Mouse (Mus musculus) hindbrain, postnatal 0 days (tissue): ENCODE results near the gene 9130213A22Rik. TPM values are rescaled to one million over a fixed set of nuclear protein-coding genes. Genes with fewer than 3 reads are reported as not detected.

Source experiments
- ATAC-seq: fragments of 200-750 bp; cut with Nextera tagmentation; 2 replicates; pipeline ENCODE4 v1.8.0; 2017; ENCODE audit warnings: mild to moderate bottlenecking, moderate TSS enrichment, moderate library complexity
- DNase-seq: peaks from one replicate; pipeline ENCODE4 v3.0.0-alpha.2; 2015; ENCODE audit warnings: low spot score
- H3K27ac ChIP-seq: fragments of 300-500 bp; sonication (generic); 2 replicates; pipeline ENCODE4 v1.5.1; 2014; ENCODE audit warnings: mild to moderate bottlenecking
- H3K27me3 ChIP-seq: fragments of 300-500 bp; sonication (generic); 2 replicates; pipeline ENCODE4 v1.6.1; 2014; ENCODE audit warnings: low read length, mixed read lengths; ENCODE audit not compliant: insufficient read depth
- H3K36me3 ChIP-seq: fragments of 300-500 bp; sonication (generic); 2 replicates; pipeline ENCODE4 v1.6.1; 2014; ENCODE audit warnings: low read length, mixed read lengths; ENCODE audit not compliant: insufficient read depth
- H3K4me1 ChIP-seq: fragments of 300-500 bp; sonication (generic); 2 replicates; pipeline ENCODE4 v1.6.1; 2014; ENCODE audit warnings: antibody characterized with exemption, low read length, mixed read lengths; ENCODE audit not compliant: insufficient read depth
- H3K4me2 ChIP-seq: fragments of 300-500 bp; sonication (generic); 2 replicates; pipeline ENCODE4 v1.6.1; 2014; ENCODE audit warnings: low read depth, mild to moderate bottlenecking, low read length, moderate library complexity, mixed read lengths
- H3K4me3 ChIP-seq: fragments of 300-500 bp; sonication (generic); 2 replicates; pipeline ENCODE4 v1.5.1; 2014; ENCODE audit warnings: low read length
- H3K9ac ChIP-seq: fragments of 300-500 bp; sonication (generic); replicated peaks from 2 replicates; pipeline ENCODE4 v1.6.1; 2014; ENCODE audit warnings: mild to moderate bottlenecking, low read length, moderate library complexity, mixed read lengths
- H3K9me3 ChIP-seq: fragments of 300-500 bp; sonication (generic); 2 replicates; pipeline ENCODE4 v1.6.1; 2016; ENCODE audit warnings: low read length, mixed read lengths
- CTCF ChIP-seq: IDR thresholded peaks from 2 replicates; pipeline ENCODE4 v1.5.1; 2016; ENCODE audit warnings: antibody characterized with exemption, control low read depth, low read depth
- WGBS: fragments of 180-500 bp; shearing (Covaris S2); extraction: QIAGEN DNeasy Blood & Tissue Kit; methylation state at CpG from one replicate; pipeline ENCODE4 v1.1.7; 2014; 5-methylcytosine and 5-hydroxymethylcytosine counted together
- polyA plus RNA-seq: library from polyadenylated mRNA; unstranded; fragments of >200 nt; fragmentation: Nextera tagmentation; extraction: Ambion mirVana; gene quantifications from 2 replicates; pipeline ENCODE4 v1.2.1, GENCODE M21; 2015
- total RNA-seq: library from RNA; depleted of rRNA; stranded (reverse); fragments of >200 nt; gene quantifications from 2 replicates; pipeline ENCODE4 v1.2.3, GENCODE M21; 2014

9130213A22Rik gene
- total and polyA plus RNA-seq, 2 experiments from 2014 or later: 1.0 to 1.2 TPM

DNA sequence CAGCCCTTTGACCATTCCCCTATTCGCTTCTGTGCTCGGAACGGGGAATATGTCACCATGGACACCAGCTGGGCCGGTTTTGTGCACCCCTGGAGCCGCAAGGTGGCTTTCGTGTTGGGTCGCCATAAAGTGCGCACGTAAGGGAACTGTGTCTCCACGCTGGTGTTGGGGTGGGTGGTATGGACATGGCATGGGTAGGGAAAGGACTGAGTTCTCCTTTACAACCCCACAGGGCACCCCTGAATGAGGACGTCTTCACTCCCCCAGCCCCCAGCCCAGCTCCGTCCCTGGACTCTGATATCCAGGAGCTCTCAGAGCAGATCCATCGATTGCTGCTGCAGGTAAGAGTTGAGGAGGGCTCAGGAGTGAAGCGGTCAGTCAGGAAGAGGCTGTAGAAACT lies 19.3 kb downstream of the 9130213A22Rik start:
- TF ChIP-seq CTCF: no peak
- Histone ChIP-seq H3K4me3 (no peak overlapping the region), H3K27ac (no peak overlapping the region), H3K9me3 (no peaks in the 10 kb centered on the region), H3K4me1 (peaks cover 16% of the 10 kb centered on the region; the same call in 1 of the 2 replicates), H3K4me2 (no peak overlapping the region), H3K9ac (no peak overlapping the region), H3K36me3 (peaks cover 74% of the 10 kb centered on the region), H3K27me3 (no peaks in the 10 kb centered on the region)
- ATAC-seq (no peak), DNase-seq (no peak)
- WGBS: 92% methylated on average over 14 of the region's 14 CpGs

DNA sequence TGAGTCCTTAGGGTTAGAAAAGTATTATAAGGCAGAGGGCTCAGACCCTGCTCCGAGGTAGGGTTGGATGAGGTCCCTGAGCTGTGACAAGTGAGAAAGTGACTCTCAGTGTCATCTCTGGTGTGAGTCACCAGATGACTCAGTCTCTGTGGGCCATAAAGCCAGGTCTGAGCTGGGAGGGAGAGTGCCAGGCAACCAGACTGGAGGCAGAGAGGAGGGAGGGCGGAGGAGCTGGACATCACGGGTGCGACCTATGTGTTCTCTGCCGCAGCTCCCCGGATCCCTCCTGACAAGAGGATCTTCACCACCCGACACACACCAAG lies 20.0 kb downstream of the 9130213A22Rik start:
- no peak for DNase-seq
- Histone ChIP-seq H3K27me3 (no peaks in the 10 kb centered on the region), H3K4me2 (no peak overlapping the region), H3K27ac (no peak overlapping the region), H3K9me3 (no peaks in the 10 kb centered on the region), H3K36me3 (peaks cover 67% of the 10 kb centered on the region), H3K4me1 (peaks cover 23% of the 10 kb centered on the region; the same call in 1 of the 2 replicates), H3K4me3 (no peak overlapping the region), H3K9ac (no peak overlapping the region)
- WGBS: 86% methylated on average over 7 of the region's 7 CpGs
- no peak for TF ChIP-seq CTCF
- ATAC-seq: no peak

DNA sequence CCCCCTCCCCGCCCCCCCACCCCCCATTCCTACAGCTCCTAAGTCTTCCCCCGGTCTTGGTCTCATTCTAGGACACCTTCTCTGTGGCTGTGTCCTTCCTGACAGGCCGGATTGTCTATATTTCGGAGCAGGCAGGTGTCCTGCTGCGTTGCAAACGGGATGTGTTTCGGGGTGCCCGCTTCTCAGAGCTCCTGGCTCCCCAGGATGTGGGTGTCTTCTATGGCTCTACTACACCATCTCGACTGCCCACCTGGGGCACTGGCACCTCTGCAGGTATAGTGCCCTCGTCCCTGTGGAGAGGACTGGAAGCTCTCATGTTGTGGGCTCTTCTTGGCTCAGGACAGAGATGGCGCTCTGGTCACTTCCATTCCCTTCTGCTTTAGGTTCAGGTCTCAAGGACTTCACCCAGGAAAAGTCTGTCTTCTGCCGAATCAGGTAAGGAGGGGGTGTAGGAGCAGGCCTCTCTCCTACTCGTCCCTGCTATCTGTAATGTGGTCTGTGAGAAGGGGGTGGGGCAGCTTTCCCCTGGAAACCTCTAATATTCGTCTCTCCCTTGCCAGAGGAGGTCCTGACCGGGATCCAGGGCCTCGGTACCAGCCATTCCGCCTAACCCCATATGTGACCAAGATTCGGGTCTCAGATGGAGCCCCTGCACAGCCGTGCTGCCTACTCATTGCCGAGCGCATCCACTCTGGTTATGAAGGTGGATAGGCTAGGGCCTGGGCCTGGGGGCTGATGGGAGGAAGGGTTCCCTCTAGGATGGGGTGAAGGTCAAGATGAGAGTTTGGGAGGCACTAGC lies 20.6 kb downstream of the 9130213A22Rik start:
- peaks cover 62% of the 10 kb centered on the region for H3K36me3 ChIP-seq
- no peak overlapping the region for H3K4me2 ChIP-seq
- TF ChIP-seq CTCF: no peak
- 90% methylated on average over 21 of the region's 21 CpGs for WGBS
- no peaks in the 10 kb centered on the region for H3K9me3 ChIP-seq
- DNase-seq (no peak), ATAC-seq (no peak)
- H3K9ac ChIP-seq: no peak overlapping the region
- H3K27me3 ChIP-seq: no peaks in the 10 kb centered on the region
- no peak overlapping the region for H3K4me3 ChIP-seq
- H3K4me1 ChIP-seq: peaks cover 24% of the 10 kb centered on the region; the same call in 1 of the 2 replicates
- no peak overlapping the region for H3K27ac ChIP-seq

GRCm38 (mm10) chr11:69100639-69101360 lies 21.6 kb downstream of the 9130213A22Rik start:
- Histone ChIP-seq H3K4me2 (peak overlapping the region; percentile 98), H3K4me1 (peaks cover 27% of the 10 kb centered on the region; the same call in 1 of the 2 replicates), H3K36me3 (peaks cover 52% of the 10 kb centered on the region), H3K27ac (no peak overlapping the region; the same call in 1 of the 2 replicates), H3K27me3 (no peaks in the 10 kb centered on the region), H3K4me3 (peak overlapping the region; percentile 61), H3K9me3 (no peaks in the 10 kb centered on the region), H3K9ac (peak overlapping the region; percentile 77; the same call in 1 of the 2 replicates)
- no peak for DNase-seq
- WGBS: 89% methylated on average over 20 of the region's 20 CpGs
- ATAC-seq: no peak
- TF ChIP-seq CTCF: no peak

DNA sequence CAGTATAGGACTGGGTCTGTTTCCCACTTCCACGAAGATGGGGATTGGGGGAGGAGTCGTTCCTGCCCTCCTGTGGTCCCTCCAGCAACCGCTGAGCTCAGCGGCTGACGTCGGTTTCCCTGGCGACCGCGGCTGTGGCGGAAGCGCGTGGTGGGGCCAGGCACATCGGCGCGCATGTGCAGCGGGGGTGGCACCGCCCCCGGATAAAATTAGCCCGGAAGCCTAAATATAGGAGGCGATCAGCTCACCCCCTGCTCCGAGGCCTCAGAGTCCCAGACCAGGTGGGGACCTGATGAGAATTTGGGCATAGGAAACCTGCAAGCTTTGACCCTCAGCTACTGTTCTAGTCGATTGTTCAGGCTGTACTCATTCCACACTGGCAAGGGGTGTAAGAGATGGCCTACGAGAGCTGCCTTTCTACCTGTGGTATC lies 22.5 kb downstream of the 9130213A22Rik start:
- Histone ChIP-seq H3K27me3 (no peaks in the 10 kb centered on the region), H3K9ac (peak overlapping the region; percentile 77), H3K36me3 (peaks cover 44% of the 10 kb centered on the region), H3K4me3 (peak overlapping the region; percentile 61), H3K27ac (peak overlapping the region; percentile 96), H3K9me3 (no peaks in the 10 kb centered on the region), H3K4me2 (peak overlapping the region; percentile 98), H3K4me1 (peaks cover 32% of the 10 kb centered on the region)
- ATAC-seq (peak; percentile 21; the same call in 1 of the 2 replicates), DNase-seq (peak; percentile 93)
- peak; percentile 14 for TF ChIP-seq CTCF
- WGBS: under 1% methylated on average over 23 of the region's 23 CpGs

DNA sequence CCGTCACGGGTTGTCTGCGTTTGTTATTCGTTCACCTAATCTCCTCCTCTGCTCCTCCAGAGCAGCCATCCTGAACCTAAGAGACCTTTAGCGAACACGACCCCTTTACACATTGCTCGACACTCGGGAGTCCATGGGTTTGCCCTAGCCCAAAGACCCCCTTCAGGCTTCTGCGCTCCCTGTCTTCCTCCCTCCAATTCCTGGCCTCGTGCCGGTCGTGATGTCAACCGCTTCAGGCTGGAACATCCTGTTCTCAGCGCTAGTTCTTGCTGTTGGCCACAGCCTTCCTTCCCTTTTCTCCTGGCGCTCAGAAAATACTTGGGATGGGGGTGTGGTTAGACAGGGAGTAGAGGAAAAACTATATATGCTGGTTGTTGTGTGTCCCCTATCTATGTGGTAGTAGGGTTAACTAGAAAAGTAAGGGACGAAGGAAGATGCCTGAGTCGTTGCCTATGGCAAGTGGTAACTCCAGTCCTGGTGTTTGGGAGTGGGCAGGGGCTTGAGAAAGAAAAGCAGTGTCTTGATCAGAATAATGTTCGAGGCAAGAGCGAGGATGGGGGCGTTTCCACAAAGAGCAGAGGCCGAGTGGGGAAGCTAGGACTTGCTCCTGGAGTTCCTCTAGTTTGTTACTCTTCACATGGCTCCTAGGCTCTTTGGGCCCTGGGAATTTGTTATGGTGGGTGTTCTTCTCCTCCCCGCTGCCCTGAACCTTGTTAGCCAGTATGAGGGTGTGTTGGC lies 23.0 kb downstream of the 9130213A22Rik start:
- Histone ChIP-seq H3K4me1 (peaks cover 32% of the 10 kb centered on the region), H3K9me3 (no peaks in the 10 kb centered on the region), H3K9ac (peak overlapping the region; percentile 77), H3K4me2 (peak overlapping the region; percentile 98), H3K36me3 (peaks cover 38% of the 10 kb centered on the region), H3K27me3 (no peaks in the 10 kb centered on the region), H3K4me3 (peak overlapping the region; percentile 61), H3K27ac (peak overlapping the region; percentile 96)
- 2% methylated on average over 22 of the region's 22 CpGs for WGBS
- ATAC-seq: no peak
- DNase-seq: peak; percentile 80
- TF ChIP-seq CTCF: no peak
